Mouse (Mus musculus) layer of hippocampus, postnatal 25 days (tissue): ENCODE results near the gene Pgd. TPM values are rescaled to one million over a fixed set of nuclear protein-coding genes. Genes with fewer than 3 reads are reported as not detected.

Experiments used
- total RNA-seq, 2 experiments: library from RNA; stranded (reverse); gene quantifications; 2 replicates each; pipeline ENCODE4 v1.2.3; 2021

Gene Pgd
- total RNA-seq, 2 experiments from 2014 or later, result 34.7 to 37.4 TPM

Other genes starting within 250 kb of the Pgd start
- gene Pex14, start 66.9 kb downstream of the Pgd start, total RNA-seq, result 10 to 100 TPM; 44.8 to 45.0 TPM
- gene Dffa, start 62.6 kb downstream of the Pgd start, total RNA-seq, result 10 to 100 TPM; 41.2 to 48.9 TPM
- gene Cort, start 40.0 kb downstream of the Pgd start, total RNA-seq, result 10 to 100 TPM in 1 of 2 experiments, 1 to 10 TPM in 1; 8.1 to 10.7 TPM
- gene Cenps, start 29.1 kb downstream of the Pgd start, total RNA-seq, result 10 to 100 TPM; 17.0 to 20.5 TPM
- 100 to 1,000 TPM; 372 to 435 TPM for gene Kif1b, start 140.9 kb upstream of the Pgd start, total RNA-seq